Mouse (Mus musculus): ENCODE measurements around the gene Fgfr2. TPM values are rescaled to one million over a fixed set of nuclear protein-coding genes. Genes with fewer than 3 reads are reported as not detected.

The Fgfr2 gene
- total RNA-seq, 1 experiment, result 37.5 TPM

- no peak for DNase-seq (ENCODE audit: low read depth, low spot score)
- no peak for TF ChIP-seq ZNF384 (IDR thresholded peaks at IDR 0.05; ENCODE audit: low read depth, low read length)
- no peak for TF ChIP-seq HCFC1 (IDR thresholded peaks at IDR 0.05; ENCODE audit: borderline replicate concordance, insufficient read depth, low read length)
- TF ChIP-seq MAFK (IDR thresholded peaks at IDR 0.05; ENCODE audit: insufficient read depth, low read depth, low read length), result no peak
- no peak for TF ChIP-seq ZC3H11A (IDR thresholded peaks at IDR 0.05; ENCODE audit: borderline replicate concordance, low read depth, low read length)
- no peak for TF ChIP-seq CHD2 (IDR thresholded peaks at IDR 0.05; ENCODE audit: low read depth, low read length)
- in situ Hi-C loops (cut with MboI; ENCODE audit: low sequenced_read_pairs in 2 of 2, unreplicated experiment in 2 of 2), result loop anchor here (25.0 kb wide), 2 partner anchors 229 to 654 kb away; no protein-coding TSS in a partner anchor
- no peak overlapping the region for H3K27ac ChIP-seq (ENCODE audit: insufficient read depth, low read depth, low read length, poor library complexity, severe bottlenecking)
- H3K4me1 ChIP-seq (ENCODE audit: control insufficient read depth in 2 of 2, insufficient read depth in 2 of 2, low read length in 2 of 2, poor library complexity in 1 of 2), result peaks cover 0 to 6% of the 10 kb centered on the region in 2 experiments; a peak in 1 of 4 replicates
- no peak overlapping the region for H3K9ac ChIP-seq (ENCODE audit: insufficient read depth, low read depth, low read length, poor library complexity, severe bottlenecking)
- no peak overlapping the region for H3K4me3 ChIP-seq (ENCODE audit: insufficient read depth in 1 of 2, low read depth in 1 of 2, low read length in 2 of 2, poor library complexity in 1 of 2, severe bottlenecking in 1 of 2)
- no peaks in the 10 kb centered on the region for H3K9me3 ChIP-seq (ENCODE audit: control insufficient read depth, insufficient read depth, low read depth, low read length)
- H3K36me3 ChIP-seq (ENCODE audit: control insufficient read depth, insufficient read depth, low read length, poor library complexity, severe bottlenecking), result no peaks in the 10 kb centered on the region
These were observed 231.4 kb downstream of the Fgfr2 start for GRCm38 (mm10) chr7:132891561-132892310.

GRCm38 (mm10) chr7:132890201-132890600 lies 232.9 kb downstream of the Fgfr2 start:
- no peaks in the 10 kb centered on the region; the same call in 1 of the 2 replicates for H3K36me3 ChIP-seq (ENCODE audit: control insufficient read depth, insufficient read depth, low read length, poor library complexity, severe bottlenecking)
- DNase-seq (ENCODE audit: low read depth, low spot score), result no peak
- no peak for TF ChIP-seq HCFC1 (IDR thresholded peaks at IDR 0.05; ENCODE audit: borderline replicate concordance, insufficient read depth, low read length)
- TF ChIP-seq ZNF384 (IDR thresholded peaks at IDR 0.05; ENCODE audit: low read depth, low read length), result no peak
- TF ChIP-seq ZC3H11A (IDR thresholded peaks at IDR 0.05; ENCODE audit: borderline replicate concordance, low read depth, low read length), result no peak
- no peak for TF ChIP-seq CHD2 (IDR thresholded peaks at IDR 0.05; ENCODE audit: low read depth, low read length)
- no peak for TF ChIP-seq MAFK (IDR thresholded peaks at IDR 0.05; ENCODE audit: insufficient read depth, low read depth, low read length)

GRCm38 (mm10) chr7:132889691-132890090 lies 233.5 kb downstream of the Fgfr2 start:
- TF ChIP-seq ZNF384 (IDR thresholded peaks at IDR 0.05; ENCODE audit: low read depth, low read length) (no peak), MAFK (IDR thresholded peaks at IDR 0.05; ENCODE audit: insufficient read depth, low read depth, low read length) (no peak), CHD2 (IDR thresholded peaks at IDR 0.05; ENCODE audit: low read depth, low read length) (no peak), ZC3H11A (IDR thresholded peaks at IDR 0.05; ENCODE audit: borderline replicate concordance, low read depth, low read length) (no peak), HCFC1 (IDR thresholded peaks at IDR 0.05; ENCODE audit: borderline replicate concordance, insufficient read depth, low read length) (no peak)
- no peaks in the 10 kb centered on the region; the same call in 1 of the 2 replicates for H3K36me3 ChIP-seq (ENCODE audit: control insufficient read depth, insufficient read depth, low read length, poor library complexity, severe bottlenecking)
- no peak for DNase-seq (ENCODE audit: low read depth, low spot score)
- no peak overlapping the region for H3K9ac ChIP-seq (ENCODE audit: insufficient read depth, low read depth, low read length, poor library complexity, severe bottlenecking)
- no peaks in the 10 kb centered on the region for H3K9me3 ChIP-seq (ENCODE audit: control insufficient read depth, insufficient read depth, low read depth, low read length)
- H3K4me1 ChIP-seq (ENCODE audit: control insufficient read depth in 2 of 2, insufficient read depth in 2 of 2, low read length in 2 of 2, poor library complexity in 1 of 2), result no peaks in the 10 kb centered on the region
- H3K4me3 ChIP-seq (ENCODE audit: insufficient read depth in 1 of 2, low read depth in 1 of 2, low read length in 2 of 2, poor library complexity in 1 of 2, severe bottlenecking in 1 of 2), result no peak overlapping the region
- in situ Hi-C loops (cut with MboI; ENCODE audit: low sequenced_read_pairs in 2 of 2, unreplicated experiment in 2 of 2), result loop anchor here (25.0 kb wide), 2 partner anchors 227 to 652 kb away; no protein-coding TSS in a partner anchor
- H3K27ac ChIP-seq (ENCODE audit: insufficient read depth, low read depth, low read length, poor library complexity, severe bottlenecking), result no peak overlapping the region

More at GRCm38 (mm10) chr7:132890201-132890600, 232.9 kb downstream of the Fgfr2 start:
- Histone ChIP-seq H3K4me3 (ENCODE audit: insufficient read depth in 1 of 2, low read depth in 1 of 2, low read length in 2 of 2, poor library complexity in 1 of 2, severe bottlenecking in 1 of 2) (no peak overlapping the region), H3K27ac (ENCODE audit: insufficient read depth, low read depth, low read length, poor library complexity, severe bottlenecking) (no peak overlapping the region), H3K9me3 (ENCODE audit: control insufficient read depth, insufficient read depth, low read depth, low read length) (no peaks in the 10 kb centered on the region), H3K4me1 (ENCODE audit: control insufficient read depth in 2 of 2, insufficient read depth in 2 of 2, low read length in 2 of 2, poor library complexity in 1 of 2) (no peaks in the 10 kb centered on the region), H3K9ac (ENCODE audit: insufficient read depth, low read depth, low read length, poor library complexity, severe bottlenecking) (no peak overlapping the region)
- in situ Hi-C loops (cut with MboI; ENCODE audit: low sequenced_read_pairs in 2 of 2, unreplicated experiment in 2 of 2), result loop anchor here (25.0 kb wide), 2 partner anchors 228 to 653 kb away; no protein-coding TSS in a partner anchor

GRCm38 (mm10) chr7:132888518-132889249 lies 234.5 kb downstream of the Fgfr2 start:
- no peaks in the 10 kb centered on the region for H3K4me1 ChIP-seq (ENCODE audit: control insufficient read depth in 2 of 2, insufficient read depth in 2 of 2, low read length in 2 of 2, poor library complexity in 1 of 2)
- in situ Hi-C loops (cut with MboI; ENCODE audit: low sequenced_read_pairs in 2 of 2, unreplicated experiment in 2 of 2), result loop anchor here (25.0 kb wide), 2 partner anchors 226 to 651 kb away; no protein-coding TSS in a partner anchor
- no peak for DNase-seq (ENCODE audit: low read depth, low spot score)
- H3K27ac ChIP-seq (ENCODE audit: insufficient read depth, low read depth, low read length, poor library complexity, severe bottlenecking), result no peak overlapping the region
- no peak overlapping the region for H3K4me3 ChIP-seq (ENCODE audit: insufficient read depth in 1 of 2, low read depth in 1 of 2, low read length in 2 of 2, poor library complexity in 1 of 2, severe bottlenecking in 1 of 2)
- TF ChIP-seq MAFK (IDR thresholded peaks at IDR 0.05; ENCODE audit: insufficient read depth, low read depth, low read length), result no peak
- no peak for TF ChIP-seq ZC3H11A (IDR thresholded peaks at IDR 0.05; ENCODE audit: borderline replicate concordance, low read depth, low read length)
- no peak for TF ChIP-seq ZNF384 (IDR thresholded peaks at IDR 0.05; ENCODE audit: low read depth, low read length)
- no peak for TF ChIP-seq CHD2 (IDR thresholded peaks at IDR 0.05; ENCODE audit: low read depth, low read length)
- TF ChIP-seq HCFC1 (IDR thresholded peaks at IDR 0.05; ENCODE audit: borderline replicate concordance, insufficient read depth, low read length), result no peak
- peaks cover 2% of the 10 kb centered on the region; the same call in 1 of the 2 replicates for H3K36me3 ChIP-seq (ENCODE audit: control insufficient read depth, insufficient read depth, low read length, poor library complexity, severe bottlenecking)
- H3K9ac ChIP-seq (ENCODE audit: insufficient read depth, low read depth, low read length, poor library complexity, severe bottlenecking), result no peak overlapping the region
- no peaks in the 10 kb centered on the region for H3K9me3 ChIP-seq (ENCODE audit: control insufficient read depth, insufficient read depth, low read depth, low read length)
